Mouse (Mus musculus) adrenal gland, postnatal 4 days (tissue): Measurements from ENCODE around the gene Vsnl1. TPM values are rescaled to one million over a fixed set of nuclear protein-coding genes. Genes with fewer than 3 reads are reported as not detected.

Experiments used
- DNase-seq, 2 experiments: peaks; one replicate each; pipeline ENCODE4 v3.0.0; 2021 to 2022; ENCODE audit warnings: low spot score in 2 of 2, mixed read lengths in 2 of 2
- microRNA-seq: library from miRNA; unstranded; fragments of <30 nt; microRNA quantifications from one replicate; pipeline ENCODE4 v1.2.0, GENCODE M21; 2021
- total RNA-seq, 2 experiments: library from RNA; stranded (reverse); gene quantifications; 2 replicates each; pipeline ENCODE4 v1.2.3; 2021

Gene Vsnl1
- total RNA-seq, 2 experiments from 2014 or later, result 38.5 to 38.8 TPM

- no peak for DNase-seq
Measured at GRCm38 (mm10) chr12:11281584-11281983, 154.8 kb downstream of the Vsnl1 start.

GRCm38 (mm10) chr12:11279886-11280285, 156.5 kb downstream of the Vsnl1 start:
- DNase-seq, result no peak

GRCm38 (mm10) chr12:11277207-11277606, 159.2 kb downstream of the Vsnl1 start:
- no peak for DNase-seq

GRCm38 (mm10) chr12:11276632-11277031, 159.8 kb downstream of the Vsnl1 start:
- DNase-seq, result no peak

Small RNAs within 50 kb of the gene (microRNA-seq; reads per million reads assigned to microRNA genes)
- gene Mir7675, result 1.1 reads per million

Other genes with a start within 250 kb of the Vsnl1 start
- not detected for gene Msgn1, start 227.6 kb downstream of the Vsnl1 start, total RNA-seq
- gene Gen1, start 170.8 kb downstream of the Vsnl1 start, total RNA-seq, result 1 to 10 TPM; 6.3 to 10.0 TPM
- gene Smc6, start 170.7 kb downstream of the Vsnl1 start, total RNA-seq, result 10 to 100 TPM; 61.7 to 66.1 TPM
- under 1 TPM; 0.54 to 0.84 TPM for gene Rad51ap2, start 19.5 kb upstream of the Vsnl1 start, total RNA-seq